Mouse (Mus musculus) E14TG2a.4 (cell line): ENCODE measurements around the gene Gpr37.

ENCODE experiments used
- H3K27me3 ChIP-seq: 2 replicates; pipeline ENCODE4 v1.6.1; 2014; ENCODE audit warnings: low read length, control low read depth; ENCODE audit not compliant: insufficient read depth
- H3K36me3 ChIP-seq: 2 replicates; pipeline ENCODE4 v1.6.1; 2014; ENCODE audit warnings: low read length, control low read depth; ENCODE audit not compliant: insufficient read depth
- H3K4me1 ChIP-seq: replicated peaks from 2 replicates; pipeline ENCODE4 v1.6.1; 2014; ENCODE audit warnings: low read depth, low read length, control low read depth
- H3K4me3 ChIP-seq: replicated peaks from 2 replicates; pipeline ENCODE4 v1.5.1; 2014; ENCODE audit warnings: mild to moderate bottlenecking, low read length
- H3K9me3 ChIP-seq: 2 replicates; pipeline ENCODE4 v1.6.1; 2014; ENCODE audit warnings: low read length, control low read depth
- CTCF ChIP-seq: conservative IDR thresholded peaks from 2 replicates; pipeline ENCODE4 v1.5.1; 2014; ENCODE audit warnings: low read length
- NANOG ChIP-seq: IDR thresholded peaks from 2 replicates; pipeline ENCODE4 v1.6.1; 2014; ENCODE audit warnings: borderline replicate concordance, low read length, mixed read lengths
- POU5F1 ChIP-seq: IDR thresholded peaks from 2 replicates; pipeline ENCODE4 v1.6.1; 2014; ENCODE audit warnings: low read length, borderline replicate concordance

The Gpr37 gene

DNA sequence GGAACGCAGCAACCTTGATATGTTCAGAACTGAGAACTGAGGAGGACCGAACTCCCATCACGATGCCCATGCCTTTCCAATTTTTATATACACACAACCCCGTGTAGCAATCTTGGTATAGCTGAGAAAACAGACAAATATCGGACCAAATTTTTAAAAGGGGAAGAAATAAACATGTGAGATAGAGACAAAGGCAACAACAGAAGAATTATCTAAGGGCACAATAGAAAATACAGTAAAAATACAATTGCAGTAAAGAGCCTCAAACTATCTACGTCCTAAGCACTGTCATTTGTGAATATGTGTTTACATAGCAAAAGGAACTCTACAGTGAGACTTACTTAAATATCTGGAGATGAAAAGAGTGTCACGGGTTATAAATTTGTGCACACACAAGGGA is at the start of gene Gpr37:
Gpr37 (minus strand) TSS at position 101 of the 400 bp plus-strand sequence.
- TF ChIP-seq NANOG: no peak
- TF ChIP-seq CTCF: no peak
- H3K4me3 ChIP-seq: peak within 1 kb of the TSS; percentile 71
- H3K27me3 ChIP-seq: peaks cover 38% of the 10 kb centered on the region
- H3K36me3 ChIP-seq: no peaks in the 10 kb centered on the region
- peaks cover 26% of the 10 kb centered on the region for H3K4me1 ChIP-seq
- H3K9me3 ChIP-seq: no peaks in the 10 kb centered on the region

GRCm38 (mm10) chr6:25736533-25736932 is 46.0 kb upstream of the Gpr37 start:
- TF ChIP-seq CTCF: no peak
- TF ChIP-seq NANOG: no peak
- TF ChIP-seq POU5F1: no peak
- Histone ChIP-seq H3K4me3 (no peak overlapping the region), H3K9me3 (no peaks in the 10 kb centered on the region), H3K27me3 (no peaks in the 10 kb centered on the region), H3K36me3 (no peaks in the 10 kb centered on the region), H3K4me1 (no peaks in the 10 kb centered on the region)

- no peak overlapping the region for H3K4me3 ChIP-seq
- H3K27me3 ChIP-seq: no peaks in the 10 kb centered on the region
- H3K4me1 ChIP-seq: no peaks in the 10 kb centered on the region
- no peaks in the 10 kb centered on the region for H3K9me3 ChIP-seq
- TF ChIP-seq POU5F1 (no peak), NANOG (no peak), CTCF (no peak)
- no peaks in the 10 kb centered on the region for H3K36me3 ChIP-seq
Measured at GRCm38 (mm10) chr6:25726560-25726959, 36.0 kb upstream of the Gpr37 start.

DNA sequence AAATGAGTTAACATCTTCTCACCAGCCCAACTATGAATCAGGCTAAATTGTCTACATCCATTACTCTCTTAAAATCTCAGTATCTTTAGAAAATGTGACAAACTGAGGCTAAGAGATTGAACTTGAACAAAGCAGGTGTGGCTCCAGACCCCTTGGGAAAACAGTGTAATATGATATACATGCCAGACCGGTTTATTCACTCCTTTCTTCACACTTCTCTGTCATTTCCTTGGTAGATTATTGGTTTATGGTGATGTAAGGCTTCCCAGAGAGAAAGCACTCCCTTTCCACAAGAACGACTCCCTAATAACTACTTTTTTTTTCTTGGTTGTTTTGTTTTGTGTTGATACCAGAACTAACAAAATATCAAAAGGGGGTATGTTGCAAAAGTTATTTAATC is 20.1 kb upstream of the Gpr37 start:
- no peak for TF ChIP-seq POU5F1
- TF ChIP-seq NANOG: no peak
- no peak for TF ChIP-seq CTCF
- no peaks in the 10 kb centered on the region for H3K27me3 ChIP-seq
- no peaks in the 10 kb centered on the region for H3K4me1 ChIP-seq
- no peaks in the 10 kb centered on the region for H3K9me3 ChIP-seq
- H3K36me3 ChIP-seq: no peaks in the 10 kb centered on the region
- no peak overlapping the region for H3K4me3 ChIP-seq

- Histone ChIP-seq H3K36me3 (no peaks in the 10 kb centered on the region), H3K9me3 (no peaks in the 10 kb centered on the region), H3K27me3 (no peaks in the 10 kb centered on the region), H3K4me3 (no peak overlapping the region), H3K4me1 (no peaks in the 10 kb centered on the region)
- TF ChIP-seq NANOG (no peak), POU5F1 (no peak), CTCF (peak; percentile 29)
Measured at GRCm38 (mm10) chr6:25709250-25709895, 18.8 kb upstream of the Gpr37 start.

- Histone ChIP-seq H3K36me3 (no peaks in the 10 kb centered on the region), H3K4me3 (no peak overlapping the region), H3K4me1 (no peaks in the 10 kb centered on the region), H3K9me3 (no peaks in the 10 kb centered on the region), H3K27me3 (0 out of 2 replicates have a peak, but pooled peaks cover 2% of the 10 kb centered on the region)
- TF ChIP-seq CTCF (no peak), POU5F1 (no peak), NANOG (no peak)
Measured at GRCm38 (mm10) chr6:25699956-25700355, 9.4 kb upstream of the Gpr37 start.

GRCm38 (mm10) chr6:25690284-25690605 is 284 bp downstream of the Gpr37 start:
- Histone ChIP-seq H3K9me3 (no peaks in the 10 kb centered on the region), H3K27me3 (peaks cover 38% of the 10 kb centered on the region), H3K4me1 (peaks cover 26% of the 10 kb centered on the region), H3K4me3 (peak overlapping the region; percentile 71), H3K36me3 (no peaks in the 10 kb centered on the region)
- TF ChIP-seq POU5F1: no peak
- TF ChIP-seq CTCF: no peak
- TF ChIP-seq NANOG: no peak

DNA sequence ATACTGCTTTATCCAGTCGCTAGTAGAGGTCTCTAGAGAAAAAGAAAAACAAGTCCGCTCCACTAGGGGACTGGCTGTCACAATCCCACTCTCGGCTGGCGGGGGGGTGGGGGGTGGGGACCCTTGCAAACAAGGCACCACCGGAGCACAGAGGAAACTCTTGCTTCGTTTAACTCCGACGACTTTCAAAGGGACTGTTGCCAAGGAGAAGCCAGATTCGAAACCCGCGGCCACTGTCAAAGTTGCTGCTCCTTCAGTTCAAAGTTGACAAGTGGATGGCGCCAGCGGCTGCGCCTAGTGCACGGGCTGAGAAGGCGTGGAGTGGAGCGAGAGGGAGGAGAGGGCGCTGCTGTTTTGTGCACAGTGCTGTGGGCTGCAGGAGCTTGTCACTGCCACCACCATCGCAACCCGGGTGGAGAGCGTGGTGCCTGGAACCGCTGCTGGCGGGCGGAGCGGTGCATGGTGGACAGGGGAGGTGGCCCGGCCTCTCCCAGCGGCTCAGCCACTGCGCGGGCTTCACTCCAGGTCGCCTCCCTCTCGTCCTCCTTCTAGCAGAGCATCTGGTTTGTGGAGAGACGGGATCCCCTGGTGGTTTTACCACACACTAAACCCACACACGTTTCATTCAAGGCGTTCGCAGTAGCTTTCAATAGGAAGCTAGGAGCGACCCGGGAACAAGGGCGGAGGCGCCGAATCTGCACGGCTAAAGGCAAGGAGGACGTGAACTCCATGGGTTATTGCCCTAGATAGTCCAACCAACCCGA is 827 bp downstream of the Gpr37 start:
- Histone ChIP-seq H3K4me1 (peaks cover 26% of the 10 kb centered on the region), H3K27me3 (peaks cover 38% of the 10 kb centered on the region), H3K9me3 (no peaks in the 10 kb centered on the region), H3K4me3 (peak overlapping the region; percentile 71), H3K36me3 (no peaks in the 10 kb centered on the region)
- no peak for TF ChIP-seq CTCF
